Mouse (Mus musculus) kidney, adult 11 months (tissue): ENCODE measurements around the gene Grwd1.
A peak's percentile ranks its signal among the peaks of the same experiment; 100 is the strongest.
"Not testable (repeated sequence)": the region's sequence is repeated elsewhere in the genome, so short reads cannot be mapped to it uniquely, and the experiment has no call there.

ENCODE experiments used
- DNase-seq: peaks from one replicate; pipeline ENCODE4 v3.0.0; 2022

Gene Grwd1

GRCm38 (mm10) chr7:45830427-45831127 lies at the start of gene Grwd1:
Gene Grwd1 (minus strand): TSS chr7:45830944.
- DNase-seq, result peak; percentile 90

GRCm38 (mm10) chr7:45880531-45880930 lies 49.8 kb upstream of the Grwd1 start:
- DNase-seq, result no peak

- not testable (repeated sequence) for DNase-seq
Observed at GRCm38 (mm10) chr7:45878278-45878677, 47.5 kb upstream of the Grwd1 start, which contains the start of gene Grin2d. Gene Grin2d (minus strand): TSS chr7:45878378.

GRCm38 (mm10) chr7:45876895-45877294 lies 46.2 kb upstream of the Grwd1 start:
- no peak for DNase-seq

DNA sequence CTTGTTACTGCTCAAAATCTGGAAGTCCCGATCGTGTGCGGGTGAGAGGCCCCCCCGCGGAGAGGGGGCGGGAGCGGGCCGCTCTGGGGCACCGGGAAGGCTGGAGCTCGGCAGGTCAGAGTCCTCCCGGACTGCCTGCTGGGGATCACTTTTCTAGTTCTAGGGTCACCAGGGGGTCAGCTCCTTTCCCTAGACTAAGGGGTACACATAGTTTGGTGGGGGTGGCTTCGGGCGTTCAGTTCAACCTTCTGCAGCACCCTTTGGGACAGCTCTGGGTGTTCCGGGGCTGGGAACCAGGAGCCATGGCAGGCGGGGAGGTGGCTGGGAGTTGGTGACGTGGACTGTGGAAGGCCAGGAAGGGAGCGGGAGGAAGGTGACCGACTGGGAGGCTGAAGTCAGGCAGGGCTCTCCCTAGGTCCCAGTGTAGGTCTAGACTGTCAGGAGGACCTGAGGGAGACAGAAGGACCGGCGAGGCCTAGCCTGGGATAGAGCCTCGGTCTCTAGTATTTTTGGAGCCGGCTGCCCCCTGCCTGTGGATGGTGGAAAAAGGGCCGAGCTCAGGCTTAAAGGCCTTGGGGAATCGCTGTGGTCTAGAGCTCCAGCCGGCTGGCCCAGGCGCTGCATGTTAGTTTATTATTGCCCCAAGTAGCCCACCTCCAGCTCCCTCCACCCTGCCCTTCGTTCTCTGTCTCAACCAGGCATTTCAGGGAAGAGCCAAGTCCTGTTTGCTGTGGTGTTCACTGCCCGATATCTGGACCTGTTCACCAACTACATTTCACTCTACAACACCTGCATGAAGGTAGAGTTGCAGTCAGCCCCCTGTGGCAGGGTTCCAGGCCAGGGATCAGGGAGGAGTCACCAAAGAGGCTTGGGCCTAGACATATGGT lies 42.6 kb upstream of the Grwd1 start:
- DNase-seq, result peak; percentile 70

- DNase-seq, result peak; percentile 81
Observed at GRCm38 (mm10) chr7:45872624-45873023, 41.9 kb upstream of the Grwd1 start, which contains the start of gene Kdelr1. Gene Kdelr1 (plus strand): TSS chr7:45872772.

- DNase-seq, result no peak
Observed at GRCm38 (mm10) chr7:45870282-45871058, 39.7 kb upstream of the Grwd1 start.

DNA sequence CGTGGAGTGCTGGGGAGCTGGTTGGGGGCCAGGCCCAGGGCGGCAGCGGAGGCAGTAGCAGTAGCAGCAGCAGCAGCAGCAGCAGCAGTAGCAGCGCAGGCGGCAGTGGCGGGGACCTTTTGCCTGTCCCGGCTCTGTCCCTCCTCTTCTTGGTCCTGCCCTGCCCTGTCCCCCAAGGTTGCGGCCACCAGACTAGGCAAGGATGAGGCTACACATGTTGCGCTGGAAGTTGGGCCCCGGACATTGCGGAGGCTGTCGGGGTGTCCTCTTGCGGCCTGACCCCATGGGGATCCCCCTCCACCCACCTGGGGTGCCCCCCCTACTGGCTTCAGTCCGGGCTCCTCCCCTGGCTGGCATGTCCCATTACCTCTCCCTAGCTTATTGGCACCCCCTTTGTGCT lies 39.0 kb upstream of the Grwd1 start:
- no peak for DNase-seq

GRCm38 (mm10) chr7:45869107-45869670 lies 38.4 kb upstream of the Grwd1 start:
- no peak for DNase-seq

DNA sequence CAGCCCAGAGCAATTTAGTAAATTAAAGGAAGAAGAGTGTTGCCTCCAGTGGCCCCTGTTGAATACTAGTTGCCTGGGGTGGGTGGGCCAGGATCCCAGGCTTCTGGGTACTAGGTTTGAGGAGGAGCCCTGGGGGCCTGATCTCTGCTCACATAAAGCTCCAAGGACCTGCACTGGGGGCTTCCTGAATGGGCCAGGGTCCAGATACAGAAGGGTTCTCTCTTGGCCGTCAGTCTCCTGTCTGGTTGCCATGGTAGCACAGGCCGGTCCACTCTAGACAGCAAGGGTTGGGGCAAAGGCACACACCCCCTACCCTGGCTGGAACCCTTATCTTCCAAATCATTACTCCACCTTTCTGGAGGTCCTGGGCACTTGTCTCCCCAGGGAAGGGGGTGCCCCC lies 37.1 kb upstream of the Grwd1 start:
- DNase-seq, result no peak

DNA sequence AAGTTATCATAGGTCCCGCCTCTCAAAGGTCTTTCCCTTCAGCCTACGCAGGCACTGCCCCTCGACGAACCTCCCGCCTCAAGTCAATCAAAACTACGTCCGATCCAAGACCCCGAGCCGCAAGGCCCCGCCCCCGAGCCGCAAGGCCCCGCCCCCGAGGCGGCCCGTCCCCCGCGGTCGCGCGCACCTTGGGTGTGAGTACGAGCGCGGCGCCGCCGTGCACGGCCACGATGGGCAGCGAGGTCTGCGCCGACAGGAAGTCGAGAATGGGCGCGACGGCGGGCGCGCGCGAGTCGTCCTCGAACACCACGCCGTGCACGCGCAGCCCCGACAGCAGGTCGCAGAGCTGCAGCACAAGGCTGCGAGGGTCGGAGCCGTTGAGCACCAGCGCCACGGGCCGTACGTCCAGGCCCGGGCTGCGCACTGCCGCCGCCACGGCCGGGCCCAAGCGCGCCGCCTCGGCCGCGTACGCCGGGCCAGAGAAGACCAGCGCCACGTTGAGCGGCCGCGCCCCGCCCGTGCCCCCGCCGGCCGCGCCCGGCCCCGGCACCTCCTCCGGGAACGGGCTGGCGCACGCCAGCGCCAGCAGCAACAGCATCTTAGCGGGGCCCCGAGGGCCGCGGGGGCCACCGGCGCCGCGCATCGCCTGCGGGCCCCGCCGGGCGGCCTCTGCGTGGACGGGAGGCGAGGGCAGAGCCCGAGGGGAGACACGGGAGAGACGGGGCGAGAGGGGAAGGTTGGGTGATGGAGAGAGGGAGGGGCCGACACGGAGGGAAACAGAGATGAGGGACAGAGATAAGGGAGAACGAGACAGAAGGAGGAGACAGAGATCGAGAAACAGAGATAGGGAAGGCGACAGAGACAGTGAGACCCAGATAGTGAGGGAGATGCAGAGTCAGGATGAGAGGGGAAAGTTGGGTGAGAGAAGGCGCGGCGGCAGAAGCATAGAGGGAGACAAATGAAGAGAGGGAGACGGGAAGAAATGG lies 35.5 kb upstream of the Grwd1 start:
- DNase-seq, result peak; percentile 88

GRCm38 (mm10) chr7:45864435-45864834 lies 33.7 kb upstream of the Grwd1 start:
- DNase-seq, result no peak

GRCm38 (mm10) chr7:45862804-45863203 lies 32.1 kb upstream of the Grwd1 start:
- no peak for DNase-seq

GRCm38 (mm10) chr7:45859008-45859407 lies 28.3 kb upstream of the Grwd1 start:
- DNase-seq, result no peak

- DNase-seq, result no peak
Observed at GRCm38 (mm10) chr7:45856950-45857901, 26.5 kb upstream of the Grwd1 start.

DNA sequence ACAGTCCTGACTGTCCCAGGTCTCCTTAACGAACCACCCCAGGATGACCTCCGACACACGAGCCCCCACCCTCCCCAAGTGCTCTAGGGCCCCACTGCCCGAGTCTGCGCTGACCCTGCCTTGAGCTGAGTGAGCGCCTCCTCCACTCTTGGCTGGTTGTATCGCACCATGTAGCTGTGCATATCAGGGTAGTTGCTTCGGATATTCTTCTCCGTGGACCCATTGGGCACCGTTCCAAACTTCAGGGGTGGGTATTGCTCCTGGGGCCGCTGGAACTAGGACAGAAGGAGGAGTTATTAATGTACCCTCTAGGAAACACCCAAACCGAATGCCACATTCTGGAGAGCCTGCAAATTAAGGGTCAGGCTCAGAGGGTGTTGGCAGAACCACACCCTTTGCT lies 22.3 kb upstream of the Grwd1 start:
- no peak for DNase-seq

DNA sequence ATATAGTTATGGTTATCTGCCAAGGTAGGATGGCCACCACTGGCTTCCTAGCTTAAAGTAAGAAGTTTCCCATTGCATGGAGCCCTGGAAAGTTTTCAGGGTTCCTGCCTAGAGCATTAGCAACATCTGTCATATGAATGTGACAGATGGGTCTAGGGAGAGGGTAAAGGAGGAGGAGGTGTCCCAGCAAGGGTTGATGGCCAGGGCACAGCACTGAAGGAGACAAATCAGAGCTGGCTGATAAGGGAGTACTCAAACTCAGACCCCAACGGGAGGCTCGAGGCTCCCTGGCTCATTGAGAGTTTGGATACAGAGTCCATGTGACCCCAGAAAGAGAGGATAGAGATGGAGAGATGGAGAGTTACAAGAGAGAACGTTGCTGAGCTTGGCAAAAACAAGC lies 19.9 kb upstream of the Grwd1 start:
- DNase-seq, result no peak

DNA sequence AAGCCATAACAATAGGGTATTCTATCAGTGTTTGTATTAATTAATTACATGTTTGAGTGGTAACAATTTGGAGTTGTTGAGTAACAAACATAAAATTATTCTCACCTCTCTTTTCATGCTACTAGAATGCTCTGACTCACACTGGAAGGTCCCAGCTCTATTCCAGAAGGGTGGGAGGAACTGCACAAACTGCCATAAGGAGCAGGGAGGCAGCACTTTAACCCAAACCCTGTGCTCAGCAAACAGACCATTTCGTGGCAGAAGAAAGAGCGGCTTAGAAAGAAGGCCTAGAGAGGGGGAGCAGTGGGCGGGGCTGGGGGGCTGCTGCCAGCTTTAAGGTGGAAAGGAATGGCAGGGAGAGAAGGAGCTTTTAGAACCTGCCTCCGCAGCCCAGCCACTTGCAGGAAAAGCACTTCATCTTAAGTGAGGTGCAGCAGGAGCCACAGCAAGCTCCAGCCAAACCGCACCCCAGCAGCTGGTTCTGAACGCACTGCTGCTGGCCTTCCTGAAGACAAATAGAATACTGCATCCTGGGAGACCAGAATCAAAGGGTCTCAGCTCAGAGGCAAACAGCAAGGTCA lies 17.8 kb upstream of the Grwd1 start:
- no peak for DNase-seq

DNA sequence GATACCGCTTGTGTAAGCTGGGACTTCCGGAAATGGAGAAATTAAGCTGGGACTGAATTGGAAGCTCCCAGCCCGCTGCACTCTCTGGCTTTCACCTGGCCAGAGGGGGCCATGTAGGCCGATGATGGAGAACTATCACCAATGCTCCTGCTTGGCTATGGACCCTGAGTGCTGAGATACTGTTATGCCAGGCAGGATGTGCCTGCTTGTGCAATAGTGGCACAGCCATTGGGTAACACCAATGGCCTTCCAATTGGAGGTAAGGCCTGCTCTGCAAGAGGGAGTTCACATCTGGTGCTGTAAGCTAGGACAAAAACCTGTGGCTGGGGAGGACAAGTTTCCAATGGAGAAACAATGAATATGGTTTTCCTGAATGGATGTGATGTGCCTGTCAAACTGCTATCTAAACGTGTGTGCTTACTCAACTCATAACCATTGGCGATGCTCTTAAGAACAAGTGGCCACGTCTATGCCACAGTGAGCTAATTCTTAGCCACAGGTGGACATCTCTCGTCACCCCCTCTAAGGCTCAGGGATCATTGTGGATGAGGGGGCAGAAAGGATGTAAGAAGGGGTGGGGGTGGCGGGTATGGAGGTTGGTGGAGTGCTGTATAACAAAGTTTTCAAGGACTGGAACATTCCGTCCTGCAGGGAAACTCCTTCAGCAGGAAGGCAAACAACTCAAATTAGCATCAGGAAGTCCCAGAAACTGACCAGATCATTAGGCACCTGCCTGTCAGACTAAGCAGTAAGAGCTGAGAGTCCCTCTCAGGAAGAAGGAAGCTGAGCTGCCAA lies 12.4 kb upstream of the Grwd1 start:
- DNase-seq, result no peak
